Mouse (Mus musculus) cerebellum, adult 11 months (tissue): Measurements from ENCODE around the gene Ralbp1.

Experiments used
- DNase-seq: peaks from one replicate; pipeline ENCODE4 v3.0.0; 2022

Gene Ralbp1

GRCm38 (mm10) chr17:65845423-65845822 lies 40.2 kb downstream of the Ralbp1 start:
- DNase-seq = no peak

- no peak for DNase-seq
These were observed 42.8 kb downstream of the Ralbp1 start for GRCm38 (mm10) chr17:65842669-65843381.

DNA sequence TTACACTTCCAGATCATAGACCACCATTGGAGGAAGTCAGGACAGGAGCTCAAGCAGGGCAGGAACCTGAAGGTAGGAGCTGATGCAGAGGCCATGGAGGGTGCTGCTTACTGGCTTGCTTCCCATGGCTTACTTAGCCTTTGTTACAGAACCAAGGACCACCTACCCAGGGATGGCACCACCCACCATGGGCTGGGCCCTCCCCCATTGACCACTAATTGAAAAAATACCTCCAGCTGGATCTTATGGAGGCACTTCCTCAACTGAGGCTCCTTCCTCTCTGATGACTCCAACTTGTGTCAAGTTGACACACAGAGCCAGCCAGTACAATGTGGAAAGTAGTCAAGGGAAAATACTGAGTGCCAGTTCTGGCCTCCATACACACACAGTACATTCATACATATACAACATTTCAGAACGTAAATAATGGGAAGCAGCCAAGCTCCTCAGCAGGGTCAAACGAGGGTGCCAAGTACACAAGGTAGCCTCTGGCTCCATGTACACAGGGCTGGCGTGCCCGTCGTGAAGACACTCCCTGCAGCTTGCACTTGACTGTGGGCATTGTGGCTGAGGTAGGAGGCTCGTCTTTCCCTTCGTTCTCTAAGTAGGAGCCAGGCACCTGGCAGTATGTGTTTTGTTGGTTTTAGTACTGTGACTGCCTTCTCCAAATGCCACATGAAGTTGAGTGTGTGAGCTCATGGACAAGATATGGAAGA lies 45.9 kb downstream of the Ralbp1 start:
- no peak for DNase-seq

DNA sequence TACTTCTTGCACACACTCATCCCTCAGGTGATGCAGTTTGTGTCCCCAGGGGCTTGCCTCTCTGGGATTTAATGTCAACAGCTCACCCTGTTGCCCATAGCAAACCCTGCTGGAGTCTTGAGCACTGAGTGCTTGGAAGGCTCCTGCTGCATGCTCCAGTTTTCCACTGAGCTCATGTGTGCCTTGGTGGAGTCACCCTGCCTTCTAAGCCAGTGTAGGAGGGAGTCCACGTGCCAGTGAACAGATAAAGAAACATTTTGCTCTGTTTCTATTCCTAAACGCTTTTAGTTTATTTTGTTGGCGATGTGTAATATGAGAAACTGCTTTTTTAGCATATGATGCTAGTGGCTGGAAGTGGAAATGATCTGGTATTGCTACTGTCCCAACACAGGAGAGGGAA lies 48.9 kb downstream of the Ralbp1 start:
- no peak for DNase-seq

DNA sequence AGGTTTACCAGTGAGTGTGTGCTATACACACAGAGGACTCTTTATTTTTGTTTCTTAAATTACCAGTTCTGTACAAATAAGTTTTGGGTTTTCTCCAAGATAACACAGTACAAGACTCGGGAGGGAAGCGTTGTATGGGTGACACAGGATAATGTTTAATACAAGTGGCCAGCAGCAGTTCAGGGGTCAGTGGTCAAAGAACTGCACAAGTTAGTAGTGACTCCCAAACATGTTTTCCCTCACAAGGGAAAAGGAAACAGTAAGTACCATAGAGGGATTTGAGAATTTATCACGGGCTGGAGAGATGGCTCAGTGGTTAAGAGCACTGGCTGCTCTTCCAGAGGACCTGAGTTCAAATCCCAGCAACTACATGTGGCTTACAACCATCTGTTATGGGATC lies 51.7 kb downstream of the Ralbp1 start:
- DNase-seq = no peak

GRCm38 (mm10) chr17:65830216-65830863 lies 55.3 kb downstream of the Ralbp1 start:
- no peak for DNase-seq

GRCm38 (mm10) chr17:65828951-65829350 lies 56.6 kb downstream of the Ralbp1 start:
- no peak for DNase-seq

- no peak for DNase-seq
These were observed 57.7 kb downstream of the Ralbp1 start for GRCm38 (mm10) chr17:65827904-65828303.

GRCm38 (mm10) chr17:65827119-65827840 lies 58.3 kb downstream of the Ralbp1 start:
- no peak for DNase-seq

- no peak for DNase-seq
These were observed 59.3 kb downstream of the Ralbp1 start for GRCm38 (mm10) chr17:65826257-65826656.

DNA sequence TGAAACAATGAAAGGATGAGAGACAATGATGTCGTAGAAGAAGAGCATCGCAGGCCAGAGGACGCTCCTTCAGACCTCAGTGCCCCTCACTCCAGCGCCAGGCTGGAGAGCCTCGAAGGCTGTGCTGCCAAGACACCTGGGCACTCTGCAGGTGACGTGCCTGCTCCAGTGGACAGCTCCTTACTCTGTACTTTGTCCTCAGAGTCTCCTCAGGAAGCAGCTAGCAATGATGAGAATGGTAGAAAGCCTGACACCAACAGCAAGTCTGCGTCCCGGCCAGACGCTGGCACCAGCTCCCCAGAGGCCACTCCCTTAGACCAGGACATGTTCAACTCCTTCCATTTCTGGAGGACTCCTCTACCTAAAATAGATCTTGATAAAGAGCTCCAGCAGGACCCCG lies 61.4 kb downstream of the Ralbp1 start:
- DNase-seq = no peak

GRCm38 (mm10) chr17:65822423-65822822 lies 63.2 kb downstream of the Ralbp1 start:
- no peak for DNase-seq

- DNase-seq = no peak
These were observed 65.4 kb downstream of the Ralbp1 start for GRCm38 (mm10) chr17:65820197-65820596.

GRCm38 (mm10) chr17:65813763-65814162 lies 71.8 kb downstream of the Ralbp1 start:
- DNase-seq = no peak

DNA sequence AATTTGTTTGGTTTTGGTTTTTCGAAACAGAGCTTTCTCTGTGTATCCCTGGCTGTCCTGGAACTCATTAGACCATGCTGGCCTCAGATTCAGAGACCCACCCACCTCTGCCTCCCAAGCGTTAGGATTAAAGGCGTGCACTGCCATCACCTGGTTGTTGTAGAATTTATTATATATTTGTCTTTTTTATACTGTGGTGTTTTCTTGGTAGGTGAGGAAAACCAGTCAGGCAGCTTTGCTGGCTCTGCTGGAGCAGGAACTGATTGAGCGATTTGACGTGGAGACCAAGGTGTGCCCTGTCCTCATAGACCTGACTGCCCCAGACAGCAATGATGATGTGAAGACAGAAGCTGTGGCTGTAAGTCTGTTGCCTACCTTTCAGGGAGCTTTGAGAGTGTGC lies 74.6 kb downstream of the Ralbp1 start:
- no peak for DNase-seq

DNA sequence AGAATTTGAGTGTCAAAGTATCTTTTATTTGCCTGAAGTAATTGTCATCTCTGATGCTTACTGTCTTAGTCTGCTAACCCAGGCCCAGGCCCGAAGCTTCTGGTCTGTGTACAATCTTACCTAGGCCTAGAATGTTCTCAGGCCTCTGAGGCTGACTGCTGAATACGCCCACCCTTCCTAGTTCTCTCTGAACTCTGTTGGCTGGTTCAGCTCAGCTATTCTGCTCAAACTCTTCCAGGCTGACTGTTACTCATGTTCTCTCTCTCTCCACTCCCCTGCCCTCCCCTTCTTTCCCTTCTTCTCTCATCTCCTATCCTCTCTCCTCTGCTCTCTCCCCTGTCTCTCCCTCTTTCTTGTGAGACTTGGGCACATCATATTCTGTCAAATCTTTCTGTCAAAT lies 79.2 kb downstream of the Ralbp1 start:
- DNase-seq = no peak

GRCm38 (mm10) chr17:65805966-65806365 lies 79.6 kb downstream of the Ralbp1 start:
- no peak for DNase-seq

- DNase-seq = no peak
These were observed 83.6 kb downstream of the Ralbp1 start for GRCm38 (mm10) chr17:65802026-65802425.

GRCm38 (mm10) chr17:65800451-65800850 lies 85.1 kb downstream of the Ralbp1 start:
- DNase-seq = no peak

GRCm38 (mm10) chr17:65799353-65799752 lies 86.2 kb downstream of the Ralbp1 start:
- DNase-seq = no peak

- no peak for DNase-seq
These were observed 87.2 kb downstream of the Ralbp1 start for GRCm38 (mm10) chr17:65798446-65798845.
